Mouse (Mus musculus) megakaryocyte, embryonic 14.5 days (primary cell): ENCODE results near the gene Mcl1.

Experiments used
- FLI1 ChIP-seq: IDR thresholded peaks from 2 replicates; pipeline ENCODE4 v1.6.1; 2012; ENCODE audit warnings: low read length, inconsistent platforms, mixed read lengths
- GATA1 ChIP-seq: IDR thresholded peaks from 3 replicates; pipeline ENCODE4 v1.6.1; 2012; ENCODE audit warnings: mixed read lengths, low read length, inconsistent platforms, borderline replicate concordance

GRCm38 (mm10) chr3:95692677-95693076 is 34.1 kb downstream of the Mcl1 start:
- no peak for TF ChIP-seq GATA1
- no peak for TF ChIP-seq FLI1
